Mouse (Mus musculus) ovary, adult 18-20 months (tissue): ENCODE data around the gene Spocd1.
A peak's percentile ranks its signal among the peaks of the same experiment; 100 is the strongest.

Experiments used
- DNase-seq: peaks from one replicate; pipeline ENCODE4 v3.0.0; 2022; ENCODE audit warnings: low spot score, mixed read lengths

Gene Spocd1

GRCm38 (mm10) chr4:129918464-129918863 is 10.6 kb upstream of the Spocd1 start:
- no peak for DNase-seq

- DNase-seq: peak; percentile 69
Observed at GRCm38 (mm10) chr4:129918901-129919300, 10.1 kb upstream of the Spocd1 start.

GRCm38 (mm10) chr4:129920542-129921313 is 8.3 kb upstream of the Spocd1 start:
- no peak for DNase-seq

GRCm38 (mm10) chr4:129921314-129921587 is 7.8 kb upstream of the Spocd1 start:
- DNase-seq: peak; percentile 71

- DNase-seq: no peak
Observed at GRCm38 (mm10) chr4:129924143-129924542, 4.9 kb upstream of the Spocd1 start.

- DNase-seq: no peak
Observed at GRCm38 (mm10) chr4:129924694-129925093, 4.4 kb upstream of the Spocd1 start.

- DNase-seq: no peak
Observed at GRCm38 (mm10) chr4:129926544-129926943, 2.5 kb upstream of the Spocd1 start.

- DNase-seq: no peak
Observed at GRCm38 (mm10) chr4:129927091-129927490, 2.0 kb upstream of the Spocd1 start.

GRCm38 (mm10) chr4:129928124-129928751 is 811 bp upstream of the Spocd1 start:
- no peak for DNase-seq

GRCm38 (mm10) chr4:129933696-129934095 is 4.6 kb downstream of the Spocd1 start:
- DNase-seq: no peak

GRCm38 (mm10) chr4:129934177-129934855 is 5.3 kb downstream of the Spocd1 start:
- no peak for DNase-seq

- no peak for DNase-seq
Observed at GRCm38 (mm10) chr4:129951359-129951821, 22.3 kb downstream of the Spocd1 start.

GRCm38 (mm10) chr4:129952241-129952810 is 23.3 kb downstream of the Spocd1 start:
- no peak for DNase-seq

GRCm38 (mm10) chr4:129954527-129954926 is 25.5 kb downstream of the Spocd1 start:
- DNase-seq: no peak

GRCm38 (mm10) chr4:129960180-129960944 is 31.3 kb downstream of the Spocd1 start:
- peak; percentile 78 for DNase-seq

GRCm38 (mm10) chr4:129965294-129965693 is 36.2 kb downstream of the Spocd1 start:
- DNase-seq: no peak

GRCm38 (mm10) chr4:129966201-129966600 is 37.2 kb downstream of the Spocd1 start:
- no peak for DNase-seq

- no peak for DNase-seq
Observed at GRCm38 (mm10) chr4:129967024-129968014, 38.3 kb downstream of the Spocd1 start.

GRCm38 (mm10) chr4:129970168-129970567 is 41.1 kb downstream of the Spocd1 start:
- DNase-seq: no peak

GRCm38 (mm10) chr4:129970861-129971260 is 41.8 kb downstream of the Spocd1 start:
- no peak for DNase-seq

- DNase-seq: no peak
Observed at GRCm38 (mm10) chr4:129971989-129972388, 42.9 kb downstream of the Spocd1 start.
